Mouse (Mus musculus) monocyte, adult 5-6 weeks (primary cell): ENCODE results near the gene Usp30. TPM values are rescaled to one million over a fixed set of nuclear protein-coding genes. Genes with fewer than 3 reads are reported as not detected.
A peak's percentile ranks its signal among the peaks of the same experiment; 100 is the strongest.

Source experiments
- ATAC-seq: fragments of 153-309, 156-312 bp; replicated peaks from 2 replicates; pipeline ENCODE4 v1.8.0; 2017; ENCODE audit warnings: mild to moderate bottlenecking; ENCODE audit not compliant: low TSS enrichment, insufficient number of reproducible peaks, severe bottlenecking, poor library complexity, low FRiP score
- total RNA-seq: library from RNA; stranded (forward); fragments of 200-1000, 200-491, 200-594 nt; gene quantifications from 3 replicates; pipeline ENCODE4 v1.2.3, GENCODE M21; 2017

Gene Usp30
- total RNA-seq, 1 experiment from 2014 or later = 11.0 TPM

DNA sequence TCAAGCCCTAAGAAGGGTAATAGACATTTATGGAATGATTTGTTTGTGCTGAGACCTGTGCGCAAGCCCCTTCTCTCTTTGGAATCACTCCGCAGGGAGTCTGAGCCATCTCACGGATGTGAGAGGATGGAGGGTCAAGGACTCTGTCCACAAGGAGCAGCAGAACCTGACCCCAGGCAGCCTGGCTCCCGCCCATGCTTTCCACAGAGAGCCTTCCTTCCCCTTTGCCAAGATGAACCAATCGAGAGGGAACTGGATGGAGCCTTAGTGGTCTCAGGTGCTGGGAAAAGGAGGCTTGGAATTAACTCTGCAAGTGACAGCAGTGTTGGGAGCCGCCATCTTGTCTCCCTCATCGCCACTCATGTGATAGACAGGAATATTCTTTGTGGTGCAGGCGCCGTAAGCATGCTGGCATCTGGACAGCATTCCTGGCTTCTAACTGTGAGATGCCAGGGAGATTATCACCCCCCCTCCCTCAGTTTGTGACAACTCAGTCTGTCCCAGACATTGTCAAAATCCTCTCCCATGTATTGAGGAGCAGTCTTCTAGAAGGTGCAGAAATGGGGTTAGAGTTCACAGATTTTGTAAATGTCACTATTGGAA is 8.0 kb upstream of the Usp30 start:
- no peak for ATAC-seq

DNA sequence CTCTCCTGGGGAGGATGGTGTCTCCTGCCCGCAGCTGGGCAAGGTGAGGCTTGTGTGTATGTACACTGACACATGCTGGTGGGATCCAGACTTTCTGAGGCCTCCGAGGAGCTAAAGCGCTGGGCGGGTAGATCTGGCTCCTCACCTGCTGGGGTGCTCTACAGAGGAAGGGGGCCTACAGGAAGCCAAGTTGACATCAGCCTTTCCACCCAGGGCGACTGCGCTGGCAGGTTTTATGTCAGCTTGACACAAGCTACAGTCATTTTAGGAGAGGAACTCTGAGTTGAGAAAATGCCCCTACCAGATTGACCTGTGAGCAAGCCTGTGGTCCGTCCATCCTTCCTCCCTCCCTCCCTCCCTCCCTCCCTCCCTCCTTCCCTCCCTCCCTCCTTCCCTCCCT is 3.6 kb upstream of the Usp30 start:
- no peak for ATAC-seq

DNA sequence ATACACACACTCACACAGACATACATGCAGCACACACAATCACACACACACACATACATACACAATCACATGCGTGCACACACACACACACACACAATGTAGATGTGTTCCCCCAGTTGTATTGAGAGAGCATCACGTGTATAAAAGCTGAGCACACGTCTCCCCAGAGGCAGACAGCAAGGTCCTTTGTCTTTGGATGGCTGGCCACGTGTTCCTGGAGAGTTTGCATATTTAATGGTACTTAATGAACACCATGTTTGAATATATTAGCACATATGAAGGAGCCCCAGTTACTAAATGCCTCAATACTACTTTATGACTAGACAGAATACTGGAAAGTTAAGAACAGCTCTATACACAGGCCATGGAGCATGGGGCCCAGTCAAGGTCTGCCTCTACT is 1.3 kb upstream of the Usp30 start:
- ATAC-seq = no peak

DNA sequence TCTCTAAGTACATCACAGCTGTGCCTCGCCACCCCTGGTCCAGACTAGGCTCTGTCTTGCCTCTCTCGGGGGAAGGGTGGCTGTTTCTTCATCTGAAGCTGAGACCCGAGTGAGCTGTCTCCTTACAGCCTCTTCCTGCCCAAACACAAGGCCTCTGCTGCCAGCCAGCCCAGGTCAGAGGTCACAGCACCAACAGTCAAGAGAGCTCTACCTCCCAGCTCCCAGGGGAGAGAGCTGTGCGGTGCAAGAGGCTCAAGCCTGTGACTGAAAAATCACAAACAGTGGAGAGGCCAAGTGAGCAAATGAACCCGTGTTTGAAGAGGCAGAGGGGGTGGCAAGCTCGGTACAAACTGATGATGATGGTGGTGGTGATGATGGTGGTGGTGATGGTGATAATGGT is 1.3 kb downstream of the Usp30 start:
- ATAC-seq = no peak

DNA sequence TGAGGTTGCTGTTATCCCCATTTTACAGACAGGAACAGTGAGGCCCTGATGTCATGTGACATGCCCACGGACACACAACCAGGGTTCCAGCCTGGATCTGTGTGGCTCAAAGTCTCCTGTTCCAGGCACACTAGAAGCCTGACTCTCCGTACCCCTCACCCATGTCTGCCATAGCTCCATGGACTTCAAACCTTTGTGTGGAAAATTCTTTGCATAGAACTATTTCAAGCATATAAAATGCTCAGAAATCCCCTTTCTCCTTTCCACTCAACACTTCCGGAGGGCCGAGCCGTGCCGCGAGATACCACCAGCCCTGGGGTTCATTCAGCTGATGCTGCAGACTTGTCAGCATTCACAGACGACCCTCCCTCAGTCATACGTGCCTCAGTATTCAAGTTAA is 2.3 kb downstream of the Usp30 start:
- ATAC-seq = no peak

DNA sequence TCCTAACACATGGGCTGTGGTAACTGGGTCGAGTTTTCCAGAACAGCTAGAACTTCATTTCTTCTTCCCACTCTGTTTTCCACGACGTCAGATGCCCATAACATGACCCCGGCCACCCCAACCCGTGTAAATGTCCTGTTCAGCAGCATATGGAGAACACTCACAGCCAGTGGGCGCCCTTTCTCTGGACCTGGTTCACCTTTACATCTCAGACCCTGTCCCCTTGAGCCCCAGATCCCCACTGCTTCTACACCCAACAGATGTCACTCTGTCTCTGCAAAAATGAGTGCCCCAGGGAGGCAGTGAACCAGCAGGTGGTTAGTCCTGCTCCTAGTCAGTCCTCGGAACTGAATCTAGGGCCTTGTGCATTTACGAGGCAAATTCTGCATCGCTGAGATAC is 2.7 kb downstream of the Usp30 start:
- no peak for ATAC-seq

DNA sequence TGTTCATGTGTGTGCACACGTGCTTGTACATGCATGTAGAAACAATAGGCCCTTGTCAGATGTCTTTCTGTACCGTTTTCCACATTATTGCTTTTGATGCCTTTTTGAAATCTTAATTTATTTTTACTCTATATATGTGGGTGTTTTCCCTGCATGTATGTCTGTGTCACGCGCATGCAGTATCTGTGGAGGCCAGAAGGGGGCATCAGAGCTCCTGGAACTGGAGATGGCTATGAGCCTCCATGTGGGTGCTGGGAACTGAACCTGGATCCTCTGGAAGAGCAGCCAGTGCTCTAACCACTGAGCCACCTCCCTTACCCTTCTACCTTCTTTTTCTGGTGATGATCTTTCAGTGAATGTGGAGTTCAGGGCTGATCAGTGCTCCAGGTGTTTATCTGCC is 5.6 kb downstream of the Usp30 start:
- ATAC-seq = no peak

DNA sequence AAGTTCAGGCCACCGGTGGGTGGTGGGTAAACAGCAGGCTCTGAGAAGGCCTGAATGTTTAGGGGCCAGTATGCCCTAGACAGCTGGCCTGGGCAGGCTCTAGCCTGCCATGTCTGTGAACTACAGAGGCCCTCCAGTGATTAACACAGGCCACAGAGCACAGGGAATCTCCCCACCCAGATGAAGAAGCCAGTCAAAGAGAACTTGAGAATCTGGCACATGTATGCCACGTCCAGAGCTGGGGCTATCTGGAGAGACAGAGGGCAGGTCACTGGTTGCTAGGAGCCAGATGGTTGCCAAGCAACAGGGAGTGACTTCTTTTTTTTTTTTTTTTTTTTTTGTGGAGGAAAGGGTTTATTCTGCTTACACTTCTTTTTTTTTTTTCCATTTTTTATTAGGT is 7.0 kb downstream of the Usp30 start:
- ATAC-seq = no peak

DNA sequence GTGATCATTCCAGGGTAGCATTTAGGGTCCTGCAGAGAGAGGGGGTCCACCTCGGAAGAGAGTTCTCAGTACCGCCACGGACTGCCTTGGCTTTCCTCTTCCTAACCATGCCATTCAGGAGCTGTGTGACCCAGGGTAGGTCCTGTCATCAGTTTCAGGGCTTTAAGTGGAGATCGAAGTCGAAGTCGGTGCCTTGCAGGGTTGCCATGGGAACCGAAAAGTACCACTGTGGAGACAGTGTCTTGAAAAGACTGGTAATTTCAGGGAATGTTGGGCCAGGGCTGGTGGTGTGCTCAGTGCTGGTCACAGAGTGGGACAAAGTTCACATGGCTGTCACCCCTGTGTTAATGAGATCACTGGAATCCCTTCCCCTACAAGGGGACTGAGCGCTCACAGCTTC is 11.7 kb downstream of the Usp30 start:
- no peak for ATAC-seq

DNA sequence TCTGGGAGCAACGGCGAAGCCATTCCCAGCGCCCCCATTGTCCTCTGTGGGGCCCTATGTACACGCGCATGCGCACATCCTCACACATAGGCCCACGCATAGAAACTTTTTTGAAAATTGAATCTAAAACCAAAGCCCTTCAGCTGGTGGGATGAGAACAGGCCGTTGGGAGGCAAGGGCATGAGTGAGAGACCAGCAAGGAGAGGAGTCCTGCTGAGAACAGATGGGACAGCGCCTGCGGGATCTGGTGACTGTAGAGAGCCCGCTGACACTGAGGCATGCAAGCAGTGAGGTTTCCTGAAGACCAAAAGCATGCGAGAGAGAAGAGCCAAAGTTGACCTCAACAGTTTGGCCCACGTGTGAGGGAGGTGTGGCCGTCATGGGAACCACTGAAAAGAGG is 20.2 kb downstream of the Usp30 start:
- no peak for ATAC-seq

DNA sequence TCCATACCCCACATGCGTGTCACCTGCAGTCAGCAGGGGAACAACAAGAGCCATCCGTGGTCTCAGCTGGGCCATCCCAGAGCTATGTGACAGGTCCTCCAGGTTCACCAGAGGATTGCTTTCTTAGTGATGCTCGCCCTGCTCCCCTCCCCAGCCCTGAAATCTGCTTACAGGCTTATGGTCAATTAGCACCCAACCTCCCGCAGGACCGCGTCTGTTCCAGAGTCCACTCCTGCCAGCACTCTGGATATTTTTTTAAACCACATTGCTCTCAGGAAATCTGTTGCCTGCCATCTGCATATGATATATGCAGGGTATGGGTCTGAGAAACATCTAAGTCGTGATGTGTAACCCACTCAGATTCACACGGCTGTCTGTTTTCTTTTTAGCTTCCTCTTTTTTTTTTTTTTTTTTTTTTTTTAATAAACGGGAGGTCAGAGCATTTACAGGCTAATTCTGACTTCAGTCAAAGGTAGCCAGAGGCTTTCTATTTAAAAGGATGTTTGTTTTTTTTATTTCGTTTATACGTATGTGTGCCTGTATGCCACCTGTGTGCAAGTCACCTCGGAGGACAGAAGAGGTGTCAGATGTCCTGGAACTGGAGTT is 22.7 kb downstream of the Usp30 start:
- ATAC-seq = no peak

DNA sequence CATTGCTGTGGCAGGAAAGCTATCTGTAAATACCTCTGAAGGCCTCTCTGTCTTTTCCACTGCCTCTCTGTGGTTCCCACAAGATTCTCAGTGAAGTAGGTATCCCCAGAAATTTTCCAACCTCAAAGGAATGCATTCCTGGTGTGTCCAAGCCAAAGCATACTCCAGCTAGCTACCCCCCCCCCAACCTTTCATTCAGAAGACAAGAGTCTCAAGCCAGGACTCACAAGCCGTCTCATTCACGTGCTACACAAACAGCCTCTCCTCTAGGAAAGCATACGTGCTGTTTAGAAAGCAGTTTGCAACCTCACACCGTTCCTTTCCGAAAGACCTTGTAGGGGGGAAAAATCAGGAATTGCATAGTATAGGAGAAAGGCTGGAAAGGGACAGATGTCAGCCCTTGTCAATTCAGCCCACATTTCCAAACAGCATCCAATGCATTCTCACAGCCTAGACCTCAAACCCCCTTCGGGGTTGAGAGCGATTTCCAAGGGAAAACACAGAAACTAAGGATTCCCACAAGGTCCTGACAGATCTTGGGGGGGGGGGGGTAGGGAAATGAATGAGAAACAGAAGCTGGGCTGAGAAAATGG is 25.3 kb downstream of the Usp30 start:
- no peak for ATAC-seq

DNA sequence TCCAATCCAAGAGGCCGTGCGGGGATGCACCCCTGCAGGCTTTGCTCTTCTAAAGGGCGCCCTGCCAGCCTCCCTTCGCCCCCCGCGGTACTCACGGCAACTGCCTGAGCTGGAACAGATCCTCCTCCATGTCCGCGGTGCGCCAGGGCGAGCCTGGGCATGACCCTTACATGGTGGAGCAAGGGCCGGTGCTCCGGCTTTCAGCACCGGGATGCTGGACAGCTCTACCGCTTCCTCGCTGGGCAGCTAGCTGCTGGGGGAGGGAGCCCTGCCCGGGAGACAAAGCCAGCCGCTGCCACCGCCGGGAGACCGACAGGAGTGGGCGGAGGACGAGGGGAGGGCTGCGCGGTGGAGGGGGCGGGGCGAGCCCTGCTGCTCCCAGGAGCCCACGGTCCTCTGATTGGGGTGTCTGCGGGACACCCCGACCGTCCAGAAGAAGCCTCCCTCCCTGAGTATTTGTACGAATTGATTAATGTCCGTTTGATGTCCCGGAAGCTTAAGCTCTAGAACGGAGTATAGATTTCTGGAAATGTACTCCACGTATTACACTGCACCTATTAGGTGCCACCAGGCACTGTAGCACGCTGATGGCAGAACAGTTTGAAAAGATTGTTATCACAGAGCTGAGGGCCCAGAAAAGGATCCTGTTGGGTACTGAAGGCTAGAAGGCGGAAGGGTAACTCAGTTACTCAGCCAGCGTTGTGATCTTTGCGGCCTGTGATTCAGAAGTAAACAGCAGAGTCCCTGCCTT is 26.0 kb downstream of the Usp30 start, which contains the start of gene Svop:
TSS of gene Svop (minus strand) at position 514 of the 751 bp plus-strand sequence.
- ATAC-seq = no peak

DNA sequence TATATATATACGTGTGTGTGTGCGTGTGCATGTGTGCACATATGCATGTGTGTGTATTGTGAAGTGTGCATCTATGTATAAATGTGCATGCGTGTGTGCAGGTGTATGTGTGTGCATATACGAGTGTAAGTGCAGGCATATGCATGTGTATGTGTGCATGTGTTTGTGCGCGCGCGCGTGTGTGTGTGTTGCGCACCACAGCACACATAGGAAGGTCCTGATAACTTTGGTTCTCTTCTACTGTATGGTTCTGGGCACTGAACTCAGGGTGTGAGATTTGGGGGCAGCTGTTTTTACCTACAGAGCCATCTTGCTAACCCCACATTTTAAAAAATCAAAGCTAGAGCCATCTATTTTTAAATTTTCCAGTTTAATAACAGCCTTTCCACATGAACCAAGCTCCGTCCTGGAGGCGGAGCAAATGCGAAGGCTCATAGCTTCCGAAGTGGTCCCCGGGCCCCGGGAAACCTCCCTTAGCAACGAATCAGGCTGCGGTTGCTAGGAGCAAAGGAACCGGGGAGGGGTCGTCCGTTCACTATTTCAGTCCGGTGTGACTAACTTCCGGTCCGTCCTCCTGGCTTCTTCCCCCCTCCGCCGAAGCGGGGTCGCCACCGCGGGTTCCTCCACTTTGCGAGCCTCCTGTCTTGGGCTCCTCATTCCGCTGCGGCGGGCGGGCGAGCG is 34.6 kb downstream of the Usp30 start:
- peak; percentile 93 for ATAC-seq

DNA sequence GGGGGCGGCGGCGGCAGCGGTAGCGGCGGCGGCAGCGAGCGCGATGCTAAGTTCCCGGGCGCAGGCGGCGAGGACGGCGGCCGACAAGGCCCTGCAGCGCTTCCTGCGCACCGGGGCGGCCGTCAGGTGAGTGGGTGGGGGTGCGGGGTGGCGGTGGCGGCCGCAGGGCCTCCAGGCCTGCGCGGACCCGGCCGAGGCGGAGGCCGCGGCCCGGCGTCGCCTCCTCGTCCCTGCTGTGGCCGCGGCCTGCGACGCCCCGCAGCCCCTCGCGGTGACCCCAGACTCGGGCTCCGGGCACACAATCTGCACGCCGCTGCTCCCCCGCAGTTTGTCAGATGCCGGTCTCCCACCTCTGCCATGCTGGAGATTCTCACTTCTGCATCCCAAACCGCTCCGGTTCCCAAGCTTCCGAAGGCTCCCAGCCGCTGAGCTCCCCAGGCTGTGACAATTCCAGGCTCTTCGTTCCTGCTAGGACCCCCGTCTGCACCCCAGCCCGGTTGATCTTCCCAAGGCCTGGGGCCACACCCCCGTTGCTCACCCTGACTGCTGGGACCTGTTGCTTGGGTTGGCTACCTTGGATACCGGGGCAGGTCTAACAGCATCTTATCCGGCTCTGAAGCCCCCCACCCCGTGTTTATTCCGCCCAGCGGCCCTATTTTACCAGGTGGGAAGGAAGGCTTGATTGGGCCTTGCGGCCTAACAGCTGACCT is 35.3 kb downstream of the Usp30 start:
- ATAC-seq = no peak

DNA sequence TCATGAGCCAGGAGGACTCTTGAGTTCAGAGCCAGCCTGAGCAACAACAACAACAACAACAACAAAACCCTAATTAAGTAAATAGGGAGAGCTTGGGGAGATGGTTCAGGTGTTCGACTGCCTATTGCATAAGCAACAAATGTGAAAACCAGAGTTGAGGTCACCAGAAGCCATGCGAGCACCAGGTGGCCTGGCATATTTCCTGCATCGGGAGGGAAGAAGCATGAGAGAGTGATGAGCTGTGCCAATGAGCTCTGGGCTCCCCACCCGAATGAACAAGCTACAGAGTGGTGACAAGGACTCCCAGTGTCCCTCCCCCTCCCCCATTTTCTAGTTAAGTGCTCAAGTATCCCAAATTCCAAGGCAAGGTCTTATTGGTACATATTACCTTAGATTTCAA is 36.6 kb downstream of the Usp30 start:
- no peak for ATAC-seq

DNA sequence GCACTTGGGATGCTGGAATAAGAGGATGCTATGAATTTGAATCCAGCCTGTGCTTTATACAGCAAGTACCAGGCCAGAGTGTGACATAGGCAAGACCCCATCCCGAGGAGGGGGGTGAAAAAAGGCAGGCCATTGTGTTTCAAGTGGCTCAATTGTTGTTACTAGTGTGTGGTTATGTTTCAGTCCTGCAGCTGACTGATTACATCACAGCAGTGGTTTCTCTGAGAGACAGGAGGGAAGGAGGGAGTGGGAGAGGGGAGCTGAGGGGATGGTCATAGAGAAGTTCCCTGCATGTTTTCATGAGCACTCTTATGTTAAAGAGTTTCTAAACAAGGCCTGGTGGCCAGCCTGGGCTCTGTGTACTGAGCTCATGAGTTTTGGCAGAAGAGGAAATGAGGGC is 37.5 kb downstream of the Usp30 start:
- ATAC-seq = no peak

DNA sequence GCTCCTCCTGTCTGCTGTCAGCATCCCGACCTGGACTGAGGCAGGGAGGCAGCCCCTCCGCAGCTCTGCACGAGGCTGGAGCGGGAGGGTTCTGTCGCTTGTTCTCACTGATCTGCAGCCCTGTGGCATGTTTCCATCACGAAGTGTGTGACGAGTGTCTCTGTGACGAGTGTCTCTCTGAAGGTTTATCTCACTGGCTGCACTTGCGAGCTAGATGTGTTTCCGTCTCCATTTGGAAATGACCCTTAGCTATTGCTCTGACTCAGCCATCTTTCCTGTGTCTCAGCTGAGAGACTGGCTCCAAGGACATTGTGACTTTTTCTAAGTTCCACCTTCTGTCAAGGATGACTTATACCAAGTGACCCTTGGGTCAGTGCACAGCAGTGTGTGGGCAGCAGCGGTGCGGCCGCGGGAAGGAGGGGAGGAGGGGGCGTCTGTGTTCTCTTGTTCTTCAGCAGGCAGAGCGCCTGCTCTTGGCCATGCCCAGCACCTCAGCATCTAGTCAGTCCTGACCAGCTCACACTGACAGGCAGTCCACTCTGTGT is 41.2 kb downstream of the Usp30 start:
- no peak for ATAC-seq
